Mouse (Mus musculus): Measurements from ENCODE around the gene Cab39l. TPM values are rescaled to one million over a fixed set of nuclear protein-coding genes. Genes with fewer than 3 reads are reported as not detected.
A peak's percentile ranks its signal among the peaks of the same experiment; 100 is the strongest.

Gene Cab39l
- total and polyA plus RNA-seq, 2 experiments from 2014 or later, result 7.1 to 12.9 TPM

DNA sequence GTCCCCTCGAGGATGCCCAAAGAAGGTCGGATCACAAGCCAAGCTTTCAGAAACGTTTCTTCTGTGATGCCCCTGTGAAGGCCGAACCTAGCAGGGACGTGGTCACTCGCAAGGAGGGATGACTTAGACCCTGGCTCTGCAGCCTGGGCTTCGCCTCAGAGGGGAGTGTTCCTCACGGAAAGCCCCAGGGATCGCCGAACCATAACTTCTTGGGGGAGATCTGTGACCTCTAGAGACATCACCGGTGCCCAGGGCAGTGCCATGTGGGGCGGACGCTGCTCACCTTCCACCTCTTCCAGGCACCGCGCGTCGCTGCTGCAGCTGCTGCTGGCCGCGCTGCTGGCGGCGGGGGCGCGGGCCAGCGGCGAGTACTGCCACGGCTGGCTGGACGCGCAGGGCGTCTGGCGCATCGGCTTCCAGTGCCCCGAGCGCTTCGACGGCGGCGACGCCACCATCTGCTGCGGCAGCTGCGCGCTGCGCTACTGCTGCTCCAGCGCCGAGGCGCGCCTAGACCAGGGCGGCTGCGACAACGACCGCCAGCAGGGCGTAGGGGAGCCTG, 185.1 kb downstream of the Cab39l start:
- DNase-seq (ENCODE audit: low spot score) (no peak), ATAC-seq (ENCODE audit: insufficient read depth, low read depth) (peak; percentile 18)
- no peaks in the 10 kb centered on the region for H3K9me3 ChIP-seq (replicated peaks; ENCODE audit: control insufficient read depth, low read length)
- H3K27me3 ChIP-seq (ENCODE audit: control insufficient read depth, insufficient read depth, low read length), result peaks cover 40% of the 10 kb centered on the region
- peak overlapping the region; percentile 45 for H3K9ac ChIP-seq (replicated peaks; ENCODE audit: low read depth, low read length)
- H3K4me2 ChIP-seq (ENCODE audit: low read depth, low read length), result peak overlapping the region; percentile 99
- H3K4me3 ChIP-seq (ENCODE audit: low read depth, low read length), result peak overlapping the region; percentile 73
- whole genome bisulfite sequencing, result under 1% methylated on average over 51 of the region's 51 CpGs
- TF ChIP-seq EP300 (IDR thresholded peaks at IDR 0.05; ENCODE audit: low read depth), result no peak
- no peak for TF ChIP-seq CTCF (IDR thresholded peaks at IDR 0.05; ENCODE audit: low read depth)
- no peaks in the 10 kb centered on the region for H3K36me3 ChIP-seq (replicated peaks; ENCODE audit: control insufficient read depth, insufficient read depth, low read length)
- H3K27ac ChIP-seq (ENCODE audit: low read depth), result peak overlapping the region; percentile 32
- peaks cover 7% of the 10 kb centered on the region; the same call in 1 of the 2 replicates for H3K4me1 ChIP-seq (ENCODE audit: control insufficient read depth, insufficient read depth)

DNA sequence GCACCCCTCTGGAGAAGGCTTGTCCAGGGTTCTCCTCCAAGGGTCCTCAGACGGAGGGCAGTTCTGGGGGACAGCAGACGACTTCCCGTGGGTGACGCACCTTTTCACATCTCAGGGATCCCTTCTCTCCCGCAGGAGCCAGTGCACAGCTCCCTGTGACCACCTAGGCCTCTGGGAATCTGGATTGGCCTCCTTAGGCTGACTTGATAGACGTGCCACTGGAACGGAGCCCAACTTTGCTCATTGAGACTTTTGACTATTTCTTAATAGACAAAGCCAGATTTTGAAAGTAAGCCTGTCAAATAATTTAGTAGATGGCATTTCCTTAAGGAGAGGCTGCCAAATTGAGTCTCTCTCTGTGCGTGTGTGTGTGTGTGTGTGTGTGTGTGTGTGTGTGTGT, 185.9 kb downstream of the Cab39l start:
- DNase-seq (ENCODE audit: low spot score) (no peak), ATAC-seq (ENCODE audit: insufficient read depth, low read depth) (no peak)
- peaks cover 7% of the 10 kb centered on the region; the same call in 1 of the 2 replicates for H3K4me1 ChIP-seq (ENCODE audit: control insufficient read depth, insufficient read depth)
- WGBS, result 56% methylated on average over 8 of the region's 8 CpGs
- peak overlapping the region; percentile 99 for H3K4me2 ChIP-seq (ENCODE audit: low read depth, low read length)
- no peaks in the 10 kb centered on the region for H3K36me3 ChIP-seq (replicated peaks; ENCODE audit: control insufficient read depth, insufficient read depth, low read length)
- H3K9ac ChIP-seq (replicated peaks; ENCODE audit: low read depth, low read length), result no peak overlapping the region
- H3K27ac ChIP-seq (ENCODE audit: low read depth), result no peak overlapping the region
- TF ChIP-seq CTCF (IDR thresholded peaks at IDR 0.05; ENCODE audit: low read depth) (no peak), EP300 (IDR thresholded peaks at IDR 0.05; ENCODE audit: low read depth) (no peak)
- H3K27me3 ChIP-seq (ENCODE audit: control insufficient read depth, insufficient read depth, low read length), result peaks cover 40% of the 10 kb centered on the region
- peak overlapping the region; percentile 73 for H3K4me3 ChIP-seq (ENCODE audit: low read depth, low read length)
- no peaks in the 10 kb centered on the region for H3K9me3 ChIP-seq (replicated peaks; ENCODE audit: control insufficient read depth, low read length)

DNA sequence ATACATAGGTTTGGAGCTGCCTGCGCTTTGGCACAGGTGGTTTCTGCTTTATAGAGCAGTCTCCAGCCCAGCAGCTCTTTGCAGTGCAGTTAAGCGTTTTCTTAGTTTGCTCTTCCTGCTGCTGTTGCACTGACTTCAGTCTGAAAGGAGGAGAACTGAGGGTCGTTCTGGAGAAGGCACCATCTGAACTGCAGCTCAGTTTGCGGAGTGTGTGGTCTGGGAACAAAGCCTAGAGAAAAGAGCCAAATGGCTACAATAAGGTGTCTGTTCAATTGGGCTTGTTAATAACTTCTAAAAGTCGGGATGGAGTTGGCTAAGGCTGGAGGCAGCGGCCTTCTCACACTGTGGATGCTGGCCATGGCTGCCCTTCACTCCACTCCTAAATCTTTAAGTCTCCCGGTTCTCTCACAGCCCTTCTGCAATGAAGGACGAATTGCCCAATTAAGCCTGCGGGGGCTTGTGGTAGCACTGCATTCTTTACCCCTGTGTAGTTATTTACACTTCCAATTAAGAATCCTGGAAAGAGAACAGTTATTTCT, 186.4 kb downstream of the Cab39l start:
- H3K27me3 ChIP-seq (ENCODE audit: control insufficient read depth, insufficient read depth, low read length), result peaks cover 38% of the 10 kb centered on the region
- WGBS, result 62% methylated on average over 9 of the region's 9 CpGs
- TF ChIP-seq CTCF (IDR thresholded peaks at IDR 0.05; ENCODE audit: low read depth), result no peak
- no peak for TF ChIP-seq EP300 (IDR thresholded peaks at IDR 0.05; ENCODE audit: low read depth)
- DNase-seq (ENCODE audit: low spot score) (no peak), ATAC-seq (ENCODE audit: insufficient read depth, low read depth) (no peak)
- no peak overlapping the region for H3K27ac ChIP-seq (ENCODE audit: low read depth)
- H3K4me2 ChIP-seq (ENCODE audit: low read depth, low read length), result peak overlapping the region; percentile 99; the same call in 1 of the 2 replicates
- no peak overlapping the region for H3K9ac ChIP-seq (replicated peaks; ENCODE audit: low read depth, low read length)
- H3K4me1 ChIP-seq (ENCODE audit: control insufficient read depth, insufficient read depth), result peaks cover 7% of the 10 kb centered on the region; the same call in 1 of the 2 replicates
- H3K4me3 ChIP-seq (ENCODE audit: low read depth, low read length), result peak overlapping the region; percentile 73; the same call in 1 of the 2 replicates
- H3K9me3 ChIP-seq (replicated peaks; ENCODE audit: control insufficient read depth, low read length), result no peaks in the 10 kb centered on the region
- no peaks in the 10 kb centered on the region for H3K36me3 ChIP-seq (replicated peaks; ENCODE audit: control insufficient read depth, insufficient read depth, low read length)

DNA sequence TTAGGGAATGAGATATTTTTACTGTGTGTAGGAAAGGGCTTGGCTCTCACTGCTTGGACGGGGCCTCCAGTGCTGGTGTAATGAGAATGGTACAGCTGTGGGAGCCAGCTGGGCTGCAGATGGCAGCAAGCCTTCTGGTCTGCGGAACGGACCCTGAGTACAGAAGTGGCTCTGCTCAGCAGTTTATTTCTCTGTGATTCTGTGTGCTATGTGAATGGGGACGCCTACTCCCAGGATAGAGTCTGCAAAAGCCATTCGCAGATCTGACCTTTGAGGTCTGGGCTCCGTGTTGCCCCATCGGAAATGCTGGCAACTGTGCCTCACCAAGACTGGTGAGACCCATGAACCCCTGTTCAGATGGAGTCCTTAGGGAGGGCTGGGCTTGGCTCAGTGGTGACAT, 187.1 kb downstream of the Cab39l start:
- TF ChIP-seq EP300 (IDR thresholded peaks at IDR 0.05; ENCODE audit: low read depth), result no peak
- TF ChIP-seq CTCF (IDR thresholded peaks at IDR 0.05; ENCODE audit: low read depth), result no peak
- no peaks in the 10 kb centered on the region for H3K9me3 ChIP-seq (replicated peaks; ENCODE audit: control insufficient read depth, low read length)
- WGBS, result 58% methylated on average over 7 of the region's 7 CpGs
- H3K27me3 ChIP-seq (ENCODE audit: control insufficient read depth, insufficient read depth, low read length), result peaks cover 33% of the 10 kb centered on the region
- ATAC-seq (ENCODE audit: insufficient read depth, low read depth) (no peak), DNase-seq (ENCODE audit: low spot score) (no peak)
- no peaks in the 10 kb centered on the region for H3K36me3 ChIP-seq (replicated peaks; ENCODE audit: control insufficient read depth, insufficient read depth, low read length)
- 0 out of 2 replicates have a peak overlapping the region, but pooled peaks have one; percentile 73 for H3K4me3 ChIP-seq (ENCODE audit: low read depth, low read length)
- no peak overlapping the region for H3K9ac ChIP-seq (replicated peaks; ENCODE audit: low read depth, low read length)
- peaks cover 7% of the 10 kb centered on the region; the same call in 1 of the 2 replicates for H3K4me1 ChIP-seq (ENCODE audit: control insufficient read depth, insufficient read depth)
- H3K4me2 ChIP-seq (ENCODE audit: low read depth, low read length), result peak overlapping the region; percentile 5; the same call in 1 of the 2 replicates
- H3K27ac ChIP-seq (ENCODE audit: low read depth), result no peak overlapping the region

DNA sequence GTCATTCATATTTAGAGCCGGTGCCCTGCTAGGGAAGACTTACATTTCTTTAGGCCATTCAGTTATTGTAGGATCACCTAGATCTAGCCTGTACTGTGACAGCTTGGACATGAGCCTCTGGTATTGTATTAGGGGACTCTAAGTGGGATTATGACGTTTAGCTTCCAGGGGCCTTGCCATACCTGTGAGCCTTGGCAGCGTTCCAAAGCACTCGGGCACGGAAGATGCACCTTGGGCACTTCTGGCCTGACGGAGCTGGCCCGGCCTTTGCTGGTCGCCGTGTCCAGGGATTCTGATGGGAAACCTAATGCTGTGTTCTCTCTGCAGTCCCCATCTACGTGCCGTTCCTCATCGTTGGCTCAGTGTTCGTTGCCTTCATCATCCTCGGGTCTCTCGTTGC, 188.5 kb downstream of the Cab39l start:
- Histone ChIP-seq H3K4me1 (ENCODE audit: control insufficient read depth, insufficient read depth) (peaks cover 7% of the 10 kb centered on the region; the same call in 1 of the 2 replicates), H3K27ac (ENCODE audit: low read depth) (no peak overlapping the region), H3K4me2 (ENCODE audit: low read depth, low read length) (no peak overlapping the region), H3K9ac (replicated peaks; ENCODE audit: low read depth, low read length) (no peak overlapping the region), H3K4me3 (ENCODE audit: low read depth, low read length) (no peak overlapping the region), H3K27me3 (ENCODE audit: control insufficient read depth, insufficient read depth, low read length) (peaks cover 24% of the 10 kb centered on the region), H3K9me3 (replicated peaks; ENCODE audit: control insufficient read depth, low read length) (no peaks in the 10 kb centered on the region), H3K36me3 (replicated peaks; ENCODE audit: control insufficient read depth, insufficient read depth, low read length) (no peaks in the 10 kb centered on the region)
- WGBS, result 89% methylated on average over 15 of the region's 15 CpGs
- ATAC-seq (ENCODE audit: insufficient read depth, low read depth) (no peak), DNase-seq (ENCODE audit: low spot score) (no peak)
- TF ChIP-seq EP300 (IDR thresholded peaks at IDR 0.05; ENCODE audit: low read depth), result no peak
- no peak for TF ChIP-seq CTCF (IDR thresholded peaks at IDR 0.05; ENCODE audit: low read depth)

Data from heart, postnatal 0 days (tissue).